Mouse (Mus musculus) naive thymus-derived CD4-positive, alpha-beta T cell, adult 2 months (primary cell): ENCODE data around the gene Tdpoz2.
"Not testable (repeated sequence)": the region's sequence is repeated elsewhere in the genome, so short reads cannot be mapped to it uniquely, and the experiment has no call there.

ENCODE experiments used
- DNase-seq: peaks from one replicate; pipeline ENCODE4 v3.0.0-alpha.2; 2011; ENCODE audit warnings: low read depth

Gene Tdpoz2

GRCm38 (mm10) chr3:93652586-93652985 lies at the start of gene Tdpoz2:
Gene Tdpoz2, minus strand, starts transcription at chr3:93652686.
- no peak for DNase-seq

GRCm38 (mm10) chr3:93692970-93693369 lies 40.5 kb upstream of the Tdpoz2 start, which contains the start of gene Gm37596:
Gene Gm37596, minus strand, starts transcription at chr3:93693070.
- DNase-seq, result not testable (repeated sequence)

- not testable (repeated sequence) for DNase-seq
Measured at GRCm38 (mm10) chr3:93676210-93676609, 23.7 kb upstream of the Tdpoz2 start, which contains the start of gene Tdpoz1. Gene Tdpoz1, minus strand, starts transcription at chr3:93676310.

DNA sequence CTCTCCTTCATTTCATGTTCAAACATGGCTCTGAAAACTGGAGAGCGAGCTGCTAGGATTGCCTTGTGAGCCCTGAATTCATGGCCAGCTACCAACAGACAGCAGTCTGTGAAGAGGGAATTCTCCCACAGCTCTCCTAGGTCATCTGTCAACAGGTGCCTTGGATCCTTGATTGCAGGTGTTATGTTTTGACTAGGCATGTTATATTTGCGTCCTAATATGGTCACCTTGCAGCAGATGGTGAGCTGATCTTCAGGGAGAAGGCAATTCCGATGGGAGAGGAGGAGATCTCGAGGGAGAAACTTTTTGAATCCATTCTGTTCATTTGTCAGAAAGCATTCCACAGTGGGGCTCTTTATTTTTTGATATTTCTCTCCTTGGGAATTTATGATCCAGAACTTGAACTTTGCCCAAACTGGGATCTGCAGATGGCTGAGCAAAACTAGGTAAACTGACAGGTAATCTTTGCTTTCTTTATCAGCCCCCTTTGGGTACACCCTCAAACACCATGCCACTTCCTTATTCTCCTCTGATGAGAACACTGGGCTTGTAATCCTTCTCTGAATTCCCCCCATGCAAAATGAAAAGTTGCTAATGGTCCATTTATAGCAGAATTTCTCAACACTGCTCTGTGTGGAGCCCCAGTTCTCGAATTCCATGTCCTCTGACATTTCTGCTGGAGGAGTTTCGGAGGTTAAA lies 18.5 kb upstream of the Tdpoz2 start:
- not testable (repeated sequence) for DNase-seq

DNA sequence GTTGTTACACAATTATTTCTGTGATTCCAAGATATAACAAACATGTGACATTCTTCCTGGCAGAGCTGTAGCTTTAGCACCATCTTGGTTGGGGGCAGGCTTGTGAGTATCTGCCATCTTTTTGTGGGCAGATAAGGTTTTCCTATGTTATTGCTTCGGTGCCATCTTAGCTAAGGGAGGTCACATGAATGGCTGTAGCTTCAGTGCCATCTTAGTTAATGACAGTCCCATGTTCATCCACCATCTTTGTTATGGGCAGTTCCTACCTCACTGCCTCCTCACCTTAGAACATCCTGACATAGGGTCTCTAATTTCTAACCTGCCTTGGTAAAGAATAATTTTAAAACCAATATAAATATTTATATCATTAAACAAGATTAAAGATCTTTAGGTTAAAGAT lies 1.8 kb upstream of the Tdpoz2 start:
- DNase-seq, result no peak

GRCm38 (mm10) chr3:93630917-93631714 lies 21.4 kb downstream of the Tdpoz2 start:
- not testable (repeated sequence) for DNase-seq

GRCm38 (mm10) chr3:93608970-93609369 lies 43.5 kb downstream of the Tdpoz2 start:
- peak; percentile 49 for DNase-seq

GRCm38 (mm10) chr3:93601903-93602302 lies 50.6 kb downstream of the Tdpoz2 start:
- DNase-seq, result no peak
